Mouse (Mus musculus) heart, embryonic 11.5 days (tissue): ENCODE data around the gene Snx29. TPM values are rescaled to one million over a fixed set of nuclear protein-coding genes. Genes with fewer than 3 reads are reported as not detected.
"Not testable (repeated sequence)": the region's sequence is repeated elsewhere in the genome, so short reads cannot be mapped to it uniquely, and the experiment has no call there.

Source experiments
- ATAC-seq: fragments of 200-750 bp; cut with Nextera tagmentation; replicated peaks from 2 replicates; pipeline ENCODE4 v1.8.0; 2017; ENCODE audit warnings: moderate library complexity; ENCODE audit not compliant: insufficient number of reproducible peaks, low FRiP score, low TSS enrichment
- H3K27ac ChIP-seq: fragments of 300-500 bp; sonication (generic); 2 replicates; pipeline ENCODE4 v1.5.1; 2014; ENCODE audit warnings: mild to moderate bottlenecking, low read depth, low read length
- H3K27me3 ChIP-seq: fragments of 300-500 bp; sonication (generic); 2 replicates; pipeline ENCODE4 v1.6.1; 2014; ENCODE audit warnings: mild to moderate bottlenecking, low read length, mixed read lengths; ENCODE audit not compliant: control insufficient read depth, insufficient read depth
- H3K36me3 ChIP-seq: fragments of 300-500 bp; sonication (generic); 2 replicates; pipeline ENCODE4 v1.6.1; 2014; ENCODE audit warnings: mild to moderate bottlenecking, low read length, moderate library complexity, mixed read lengths; ENCODE audit not compliant: control insufficient read depth, insufficient read depth
- H3K4me1 ChIP-seq: fragments of 300-500 bp; sonication (generic); 2 replicates; pipeline ENCODE4 v1.6.1; 2014; ENCODE audit warnings: low read length; ENCODE audit not compliant: control insufficient read depth, insufficient read depth
- H3K4me2 ChIP-seq: fragments of 300-500 bp; sonication (generic); 2 replicates; pipeline ENCODE4 v1.6.1; 2014; ENCODE audit warnings: mild to moderate bottlenecking, moderate library complexity
- H3K4me3 ChIP-seq: fragments of 300-500 bp; sonication (generic); 2 replicates; pipeline ENCODE4 v1.5.1; 2014; ENCODE audit warnings: low read depth, low read length
- H3K9ac ChIP-seq: fragments of 300-500 bp; sonication (generic); 2 replicates; pipeline ENCODE4 v1.6.1; 2014; ENCODE audit warnings: mild to moderate bottlenecking, low read depth, low read length, moderate library complexity
- H3K9me3 ChIP-seq: fragments of 300-500 bp; sonication (generic); replicated peaks from 2 replicates; pipeline ENCODE4 v1.6.1; 2016; ENCODE audit warnings: low read length; ENCODE audit not compliant: control insufficient read depth
- WGBS: fragments of 180-500 bp; shearing (Covaris S2); extraction: QIAGEN DNeasy Blood & Tissue Kit; methylation state at CpG from one replicate; pipeline ENCODE4 v1.1.7; 2014; ENCODE audit not compliant: insufficient replicate concordance; 5-methylcytosine and 5-hydroxymethylcytosine counted together
- polyA plus RNA-seq: library from polyadenylated mRNA; unstranded; fragments of >200 nt; fragmentation: Nextera tagmentation; extraction: Ambion mirVana; gene quantifications from 2 replicates; pipeline ENCODE4 v1.2.1, GENCODE M21; 2014

Gene Snx29
- polyA plus RNA-seq, 1 experiment from 2014 or later = 8.2 TPM

GRCm38 (mm10) chr16:11437641-11438040 lies 114.9 kb downstream of the Snx29 start:
- no peaks in the 10 kb centered on the region for H3K36me3 ChIP-seq
- H3K27me3 ChIP-seq = no peaks in the 10 kb centered on the region
- 79% methylated on average over 3 of the region's 3 CpGs for WGBS
- H3K9me3 ChIP-seq = no peaks in the 10 kb centered on the region
- ATAC-seq = no peak
- no peak overlapping the region for H3K4me2 ChIP-seq
- H3K27ac ChIP-seq = no peak overlapping the region
- H3K4me3 ChIP-seq = no peak overlapping the region
- H3K4me1 ChIP-seq = no peaks in the 10 kb centered on the region
- H3K9ac ChIP-seq = no peak overlapping the region

GRCm38 (mm10) chr16:11439417-11439816 lies 116.7 kb downstream of the Snx29 start:
- Histone ChIP-seq H3K4me2 (no peak overlapping the region), H3K4me1 (no peaks in the 10 kb centered on the region), H3K9ac (no peak overlapping the region), H3K9me3 (no peaks in the 10 kb centered on the region), H3K27ac (no peak overlapping the region), H3K27me3 (no peaks in the 10 kb centered on the region), H3K36me3 (no peaks in the 10 kb centered on the region), H3K4me3 (no peak overlapping the region)
- 86% methylated on average over 6 of the region's 6 CpGs for WGBS
- no peak for ATAC-seq

GRCm38 (mm10) chr16:11441616-11442015 lies 118.9 kb downstream of the Snx29 start:
- Histone ChIP-seq H3K9me3 (no peaks in the 10 kb centered on the region), H3K4me3 (no peak overlapping the region), H3K4me1 (no peaks in the 10 kb centered on the region), H3K4me2 (no peak overlapping the region), H3K9ac (no peak overlapping the region), H3K27me3 (no peaks in the 10 kb centered on the region), H3K27ac (no peak overlapping the region), H3K36me3 (no peaks in the 10 kb centered on the region)
- no peak for ATAC-seq
- WGBS = 73% methylated on average over 4 of the region's 4 CpGs

DNA sequence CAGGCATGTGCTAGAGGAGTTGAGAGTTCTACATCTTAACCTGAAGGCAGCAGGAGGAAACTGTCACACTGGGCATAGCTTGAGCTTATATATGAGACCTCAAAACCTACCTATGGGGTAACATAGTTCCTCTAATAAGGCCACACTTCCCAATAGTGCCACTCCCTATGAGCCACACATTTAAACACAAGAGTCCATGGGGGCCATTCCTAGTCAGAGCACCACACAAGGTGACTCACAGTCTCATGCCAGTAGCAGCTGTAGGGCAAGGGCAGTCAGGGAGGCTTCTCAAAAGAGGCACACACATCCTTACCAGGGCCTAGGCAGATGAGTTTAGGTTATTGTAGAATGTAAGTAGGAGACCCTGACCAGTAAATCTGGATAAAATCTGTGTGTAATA lies 119.8 kb downstream of the Snx29 start:
- H3K9ac ChIP-seq = no peak overlapping the region
- H3K9me3 ChIP-seq = no peaks in the 10 kb centered on the region
- no peaks in the 10 kb centered on the region for H3K4me1 ChIP-seq
- H3K4me2 ChIP-seq = no peak overlapping the region
- ATAC-seq = no peak
- no peak overlapping the region for H3K4me3 ChIP-seq
- H3K27me3 ChIP-seq = no peaks in the 10 kb centered on the region
- no peak overlapping the region for H3K27ac ChIP-seq
- no peaks in the 10 kb centered on the region for H3K36me3 ChIP-seq

DNA sequence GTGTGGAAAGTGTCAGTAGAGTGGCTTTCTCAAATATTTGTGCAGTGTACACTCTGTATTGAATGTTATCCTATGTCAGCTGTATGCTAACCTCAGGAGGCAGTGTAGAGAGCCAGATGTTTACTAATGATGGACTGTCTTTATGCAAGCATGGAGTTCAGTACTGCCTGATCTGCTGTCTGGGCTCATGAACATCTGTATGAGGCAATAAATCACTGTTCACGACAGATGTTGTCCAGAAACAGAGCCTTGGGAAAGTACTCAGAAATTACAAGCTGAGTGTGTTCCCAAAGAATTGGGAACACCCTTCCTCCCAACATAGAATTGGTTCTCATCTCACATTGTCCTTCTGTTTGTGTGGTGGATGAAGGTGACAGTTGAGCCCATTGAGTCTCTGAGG lies 121.9 kb downstream of the Snx29 start:
- Histone ChIP-seq H3K27ac (no peak overlapping the region), H3K9me3 (no peaks in the 10 kb centered on the region), H3K9ac (no peak overlapping the region), H3K4me2 (no peak overlapping the region), H3K4me3 (no peak overlapping the region), H3K4me1 (no peaks in the 10 kb centered on the region), H3K36me3 (no peaks in the 10 kb centered on the region), H3K27me3 (no peaks in the 10 kb centered on the region)
- no peak for ATAC-seq
- 71% methylated on average over 1 of the region's 1 CpGs for WGBS

DNA sequence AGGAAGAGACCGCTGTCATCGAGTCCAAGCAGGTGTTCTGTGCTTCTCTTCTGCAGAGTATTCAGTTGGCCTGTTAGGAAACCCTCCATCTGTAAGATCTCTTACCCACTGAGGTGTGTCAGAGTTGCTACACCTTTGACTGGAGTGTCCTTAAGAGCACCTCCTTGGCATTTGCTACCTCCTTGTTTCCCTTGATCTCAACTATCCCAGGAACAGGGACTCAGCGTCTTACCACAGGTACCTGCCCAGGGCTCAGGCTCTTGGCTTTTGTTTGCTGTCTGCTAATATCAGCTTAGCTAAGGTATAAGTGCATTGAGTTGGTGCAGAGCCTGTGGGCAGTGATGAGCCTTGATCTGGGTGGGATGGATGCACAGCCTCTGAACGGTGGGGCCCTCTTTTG lies 124.3 kb downstream of the Snx29 start:
- Histone ChIP-seq H3K27ac (no peak overlapping the region), H3K27me3 (no peaks in the 10 kb centered on the region), H3K9ac (no peak overlapping the region), H3K4me2 (no peak overlapping the region), H3K4me3 (no peak overlapping the region), H3K36me3 (no peaks in the 10 kb centered on the region), H3K4me1 (no peaks in the 10 kb centered on the region), H3K9me3 (no peaks in the 10 kb centered on the region)
- ATAC-seq = no peak
- WGBS = 85% methylated on average over 4 of the region's 4 CpGs

DNA sequence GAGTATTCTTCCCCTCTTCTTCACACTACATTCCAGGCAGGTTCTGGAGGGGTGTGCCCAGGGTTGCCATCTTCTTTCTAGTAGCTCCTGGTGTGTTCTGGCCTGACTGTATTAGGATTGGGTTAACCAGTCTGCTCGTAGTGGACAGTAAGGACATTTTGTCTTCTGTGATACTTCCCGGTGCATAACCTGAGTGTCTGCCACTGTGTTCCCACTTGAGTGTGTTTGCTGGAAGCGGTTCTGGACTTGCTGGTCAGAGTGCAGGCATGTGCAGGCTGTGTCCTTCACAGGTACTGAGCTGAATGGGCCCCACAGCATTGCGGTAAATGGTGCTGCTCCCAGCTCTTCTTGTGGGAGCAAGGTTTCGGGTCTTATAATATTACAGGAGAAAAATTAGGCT lies 125.2 kb downstream of the Snx29 start:
- no peak overlapping the region for H3K27ac ChIP-seq
- H3K9me3 ChIP-seq = no peaks in the 10 kb centered on the region
- no peak overlapping the region for H3K4me2 ChIP-seq
- no peak for ATAC-seq
- 0 out of 2 replicates have a peak, but pooled peaks cover 2% of the 10 kb centered on the region for H3K36me3 ChIP-seq
- whole genome bisulfite sequencing = 89% methylated on average over 5 of the region's 5 CpGs
- H3K27me3 ChIP-seq = no peaks in the 10 kb centered on the region
- H3K4me1 ChIP-seq = no peaks in the 10 kb centered on the region
- H3K9ac ChIP-seq = no peak overlapping the region
- H3K4me3 ChIP-seq = no peak overlapping the region

GRCm38 (mm10) chr16:11448696-11449095 lies 126.0 kb downstream of the Snx29 start:
- not testable (repeated sequence) for H3K9ac ChIP-seq, H3K4me2 ChIP-seq, H3K36me3 ChIP-seq, H3K4me1 ChIP-seq, ATAC-seq, H3K27ac ChIP-seq, H3K9me3 ChIP-seq, H3K4me3 ChIP-seq, H3K27me3 ChIP-seq
- 92% methylated on average over 4 of the region's 4 CpGs for WGBS

- 0 out of 2 replicates have a peak, but pooled peaks cover 2% of the 10 kb centered on the region for H3K36me3 ChIP-seq
Measured at GRCm38 (mm10) chr16:11449344-11449743, 126.6 kb downstream of the Snx29 start.

More at GRCm38 (mm10) chr16:11449344-11449743, 126.6 kb downstream of the Snx29 start:
- Histone ChIP-seq H3K4me3 (no peak overlapping the region), H3K9me3 (no peaks in the 10 kb centered on the region), H3K4me1 (no peaks in the 10 kb centered on the region), H3K27me3 (no peaks in the 10 kb centered on the region), H3K4me2 (no peak overlapping the region), H3K27ac (no peak overlapping the region), H3K9ac (no peak overlapping the region)
- 86% methylated on average over 4 of the region's 4 CpGs for WGBS
- ATAC-seq = no peak
